Mouse (Mus musculus) ES-E14 (cell line): ENCODE results near the gene Pex10.

Experiments
- CHD2 ChIP-seq: IDR thresholded peaks from 2 replicates; pipeline ENCODE4 v1.6.1; 2014; ENCODE audit warnings: mild to moderate bottlenecking, low read depth, low read length, inconsistent platforms
- HCFC1 ChIP-seq: IDR thresholded peaks from 2 replicates; pipeline ENCODE4 v1.6.1; 2012; ENCODE audit warnings: low read length, inconsistent platforms, borderline replicate concordance; ENCODE audit not compliant: insufficient read depth
- MAFK ChIP-seq: IDR thresholded peaks from 2 replicates; pipeline ENCODE4 v1.6.1; 2014; ENCODE audit warnings: mild to moderate bottlenecking, low read depth, low read length, inconsistent platforms; ENCODE audit not compliant: insufficient read depth
- ZC3H11A ChIP-seq: IDR thresholded peaks from 2 replicates; pipeline ENCODE4 v1.6.1; 2012; ENCODE audit warnings: low read depth, mild to moderate bottlenecking, inconsistent platforms, low read length, borderline replicate concordance
- ZNF384 ChIP-seq: IDR thresholded peaks from 2 replicates; pipeline ENCODE4 v1.6.1; 2012; ENCODE audit warnings: low read depth, low read length, inconsistent platforms

DNA sequence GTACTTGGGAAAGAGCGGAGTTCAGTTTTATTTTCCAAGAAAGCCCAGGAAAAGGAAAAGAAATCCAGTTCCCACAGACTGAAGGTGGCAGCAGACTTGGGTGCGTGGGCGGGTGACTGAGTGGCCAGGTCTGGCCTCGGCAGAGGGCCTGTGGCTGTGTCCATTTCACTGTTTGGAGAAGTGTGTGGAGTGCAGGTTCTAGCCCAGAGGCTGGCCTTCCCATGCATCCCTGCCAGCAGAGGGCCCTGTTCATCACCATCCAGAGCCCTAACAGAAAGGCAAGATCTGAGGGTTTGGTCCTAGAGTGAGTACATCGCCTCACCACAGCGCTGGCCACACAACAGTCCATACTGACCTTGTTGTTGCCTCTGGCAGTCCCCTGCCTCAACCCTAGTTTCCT is 2.4 kb downstream of the Pex10 start:
- TF ChIP-seq ZC3H11A (no peak), CHD2 (no peak), MAFK (no peak), ZNF384 (no peak), HCFC1 (no peak)
